Mouse (Mus musculus) spleen, adult 2 months (tissue): ENCODE measurements around the gene Tfe3.

Experiments
- CTCF ChIP-seq: fragments of 200-500 bp; IDR thresholded peaks from 2 replicates; pipeline ENCODE4 v1.5.1; 2011; ENCODE audit warnings: mild to moderate bottlenecking, inconsistent platforms; ENCODE audit not compliant: insufficient read depth, insufficient read length, insufficient replicate concordance; ENCODE audit errors: extremely low read depth
- POLR2A ChIP-seq: fragments of 200-500 bp; IDR thresholded peaks from 2 replicates; pipeline ENCODE4 v1.6.1; 2011; ENCODE audit warnings: low read depth, low read length, inconsistent platforms

GRCm38 (mm10) chrX:7775501-7776205 lies 13.3 kb downstream of the Tfe3 start:
- TF ChIP-seq CTCF (no peak), POLR2A (no peak)
